Mouse (Mus musculus) liver, embryonic 13.5 days (tissue): ENCODE results near the gene Rasgef1c. TPM values are rescaled to one million over a fixed set of nuclear protein-coding genes. Genes with fewer than 3 reads are reported as not detected.

ENCODE experiments used
- ATAC-seq: fragments of 200-750 bp; cut with Nextera tagmentation; 2 replicates; pipeline ENCODE4 v1.8.0; 2017; ENCODE audit warnings: low read depth, mild to moderate bottlenecking, moderate number of reproducible peaks, moderate library complexity
- DNase-seq: peaks from one replicate; pipeline ENCODE4 v3.0.0; 2022
- H3K27ac ChIP-seq: fragments of 300-500 bp; sonication (generic); 2 replicates; pipeline ENCODE4 v1.5.1; 2015; ENCODE audit warnings: moderate library complexity, mild to moderate bottlenecking, inconsistent platforms
- H3K27me3 ChIP-seq: fragments of 300-500 bp; sonication (generic); 2 replicates; pipeline ENCODE4 v1.6.1; 2015; ENCODE audit warnings: mild to moderate bottlenecking, inconsistent platforms
- H3K36me3 ChIP-seq: fragments of 300-500 bp; sonication (generic); 2 replicates; pipeline ENCODE4 v1.6.1; 2015; ENCODE audit warnings: mild to moderate bottlenecking, inconsistent platforms
- H3K4me1 ChIP-seq: fragments of 300-500 bp; sonication (generic); replicated peaks from 2 replicates; pipeline ENCODE4 v1.6.1; 2015; ENCODE audit warnings: inconsistent platforms
- H3K4me2 ChIP-seq: fragments of 300-500 bp; sonication (generic); 2 replicates; pipeline ENCODE4 v1.6.1; 2015; ENCODE audit warnings: inconsistent platforms, mild to moderate bottlenecking, moderate library complexity
- H3K4me3 ChIP-seq: fragments of 300-500 bp; sonication (generic); replicated peaks from 2 replicates; pipeline ENCODE4 v1.5.1; 2015; ENCODE audit warnings: mild to moderate bottlenecking, inconsistent platforms
- H3K9ac ChIP-seq: fragments of 300-500 bp; sonication (generic); 2 replicates; pipeline ENCODE4 v1.6.1; 2015; ENCODE audit warnings: mild to moderate bottlenecking, inconsistent platforms
- H3K9me3 ChIP-seq: fragments of 300-500 bp; sonication (generic); replicated peaks from 2 replicates; pipeline ENCODE4 v1.6.1; 2016; ENCODE audit warnings: inconsistent platforms
- WGBS: fragments of 180-500 bp; shearing (Covaris S2); methylation state at CpG from one replicate; pipeline ENCODE4 v1.1.7; 2015; ENCODE audit not compliant: insufficient replicate concordance; 5-methylcytosine and 5-hydroxymethylcytosine counted together
- polyA plus RNA-seq: library from polyadenylated mRNA; unstranded; fragments of >200 nt; fragmentation: Nextera tagmentation; extraction: Ambion mirVana; gene quantifications from 2 replicates; pipeline ENCODE4 v1.2.1, GENCODE M21; 2015

Gene Rasgef1c
- polyA plus RNA-seq, 1 experiment from 2014 or later, result not detected

GRCm38 (mm10) chr11:49888469-49888868, 13.2 kb upstream of the Rasgef1c start:
- Histone ChIP-seq H3K9me3 (no peaks in the 10 kb centered on the region), H3K4me3 (no peak overlapping the region), H3K27ac (no peak overlapping the region), H3K36me3 (peaks cover 31% of the 10 kb centered on the region), H3K4me1 (peaks cover 4% of the 10 kb centered on the region; the same call in 1 of the 2 replicates), H3K27me3 (no peaks in the 10 kb centered on the region), H3K9ac (no peak overlapping the region), H3K4me2 (no peak overlapping the region)
- WGBS, result 74% methylated on average over 5 of the region's 5 CpGs
- DNase-seq, result no peak
- no peak for ATAC-seq

DNA sequence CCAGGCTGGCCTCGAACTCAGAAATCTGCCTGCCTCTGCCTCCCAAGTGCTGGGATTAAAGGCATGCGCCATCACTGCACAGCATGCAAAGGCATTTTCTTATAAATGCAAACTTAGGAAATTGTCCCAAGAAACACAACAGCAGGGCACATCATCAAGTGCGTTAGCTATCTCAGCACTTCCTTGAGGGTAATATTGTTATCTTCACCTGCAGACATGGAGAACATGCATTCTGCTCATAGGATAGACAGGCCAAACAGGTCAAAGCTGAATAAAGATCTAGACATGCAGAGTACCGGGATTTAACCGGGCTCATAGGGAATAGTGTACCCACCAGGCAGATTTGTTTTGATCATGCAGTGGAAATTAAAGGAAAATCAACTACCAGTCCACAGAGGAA, 9.6 kb upstream of the Rasgef1c start:
- 56% methylated on average over 5 of the region's 5 CpGs for WGBS

GRCm38 (mm10) chr11:49893806-49894205, 7.8 kb upstream of the Rasgef1c start:
- H3K9ac ChIP-seq, result no peak overlapping the region
- H3K27me3 ChIP-seq, result peaks cover 16% of the 10 kb centered on the region
- no peak overlapping the region for H3K4me3 ChIP-seq
- peaks cover 4% of the 10 kb centered on the region; the same call in 1 of the 2 replicates for H3K36me3 ChIP-seq
- WGBS, result 64% methylated on average over 11 of the region's 11 CpGs
- no peak for ATAC-seq
- H3K4me1 ChIP-seq, result peaks cover 4% of the 10 kb centered on the region; the same call in 1 of the 2 replicates
- H3K4me2 ChIP-seq, result no peak overlapping the region
- no peak for DNase-seq
- H3K27ac ChIP-seq, result no peak overlapping the region
- no peaks in the 10 kb centered on the region for H3K9me3 ChIP-seq

More for the DNA sequence above, 9.6 kb upstream of the Rasgef1c start:
- DNase-seq (no peak), ATAC-seq (no peak)
- no peak overlapping the region for H3K27ac ChIP-seq
- H3K4me3 ChIP-seq, result no peak overlapping the region
- H3K27me3 ChIP-seq, result peaks cover 6% of the 10 kb centered on the region
- no peaks in the 10 kb centered on the region for H3K9me3 ChIP-seq
- no peak overlapping the region for H3K9ac ChIP-seq
- H3K4me2 ChIP-seq, result no peak overlapping the region
- H3K36me3 ChIP-seq, result peaks cover 15% of the 10 kb centered on the region
- peaks cover 4% of the 10 kb centered on the region; the same call in 1 of the 2 replicates for H3K4me1 ChIP-seq

- Histone ChIP-seq H3K9me3 (no peaks in the 10 kb centered on the region), H3K9ac (no peak overlapping the region), H3K4me2 (no peak overlapping the region), H3K27ac (no peak overlapping the region), H3K27me3 (peaks cover 39% of the 10 kb centered on the region), H3K36me3 (no peaks in the 10 kb centered on the region), H3K4me1 (peaks cover 4% of the 10 kb centered on the region; the same call in 1 of the 2 replicates), H3K4me3 (no peak overlapping the region)
- no peak for ATAC-seq
- WGBS, result 17% methylated on average over 6 of the region's 6 CpGs
- no peak for DNase-seq
These were observed 5.6 kb upstream of the Rasgef1c start for GRCm38 (mm10) chr11:49895966-49896590.

GRCm38 (mm10) chr11:49900043-49900442, 1.6 kb upstream of the Rasgef1c start:
- no peak for ATAC-seq
- no peak overlapping the region for H3K9ac ChIP-seq
- no peak overlapping the region for H3K27ac ChIP-seq
- peaks cover 64% of the 10 kb centered on the region for H3K27me3 ChIP-seq
- peaks cover 10% of the 10 kb centered on the region for H3K4me1 ChIP-seq
- H3K36me3 ChIP-seq, result no peaks in the 10 kb centered on the region
- no peaks in the 10 kb centered on the region for H3K9me3 ChIP-seq
- no peak overlapping the region for H3K4me2 ChIP-seq
- WGBS, result 35% methylated on average over 6 of the region's 6 CpGs
- no peak for DNase-seq
- H3K4me3 ChIP-seq, result no peak overlapping the region

DNA sequence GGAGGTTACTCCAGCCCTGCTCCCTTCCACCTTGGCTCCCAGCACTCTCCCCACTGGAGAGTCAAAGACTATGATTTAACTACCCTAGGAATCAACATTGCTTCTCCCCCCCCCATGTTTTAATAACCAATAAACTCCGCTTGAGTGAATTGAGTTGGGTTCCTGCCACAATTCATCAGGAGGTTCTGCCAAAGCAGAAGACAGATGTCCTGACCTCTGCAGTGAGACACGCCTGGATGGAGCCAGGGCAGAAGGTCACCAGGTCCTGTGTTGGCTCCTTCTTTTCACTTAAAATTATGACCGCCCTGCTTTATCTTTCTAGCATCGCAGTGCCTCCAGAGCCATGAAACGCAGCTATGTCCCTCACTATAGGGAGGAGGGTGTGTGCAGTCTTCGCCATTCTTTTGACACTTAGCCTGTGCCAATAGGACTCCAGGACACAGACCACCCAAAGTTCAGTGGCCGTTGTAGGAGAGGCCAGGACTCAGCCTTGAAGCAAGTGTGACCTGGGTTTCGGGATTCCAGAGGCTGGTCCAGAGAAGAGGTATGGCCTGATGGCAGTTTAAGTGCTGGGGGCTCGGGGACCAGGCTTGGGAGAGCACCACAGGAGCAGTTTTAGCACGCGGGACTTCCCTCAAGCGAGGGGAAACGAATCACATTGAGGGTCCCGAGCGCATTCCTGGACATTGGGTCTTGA, 525 bp upstream of the Rasgef1c start:
- WGBS, result 23% methylated on average over 15 of the region's 15 CpGs
- no peak overlapping the region for H3K27ac ChIP-seq
- H3K27me3 ChIP-seq, result peaks cover 61% of the 10 kb centered on the region
- H3K9me3 ChIP-seq, result no peaks in the 10 kb centered on the region
- peak overlapping the region; percentile 65 for H3K4me3 ChIP-seq
- no peak for DNase-seq
- no peaks in the 10 kb centered on the region for H3K36me3 ChIP-seq
- no peak for ATAC-seq
- H3K4me1 ChIP-seq, result peaks cover 10% of the 10 kb centered on the region
- H3K9ac ChIP-seq, result no peak overlapping the region
- peak overlapping the region; percentile 90 for H3K4me2 ChIP-seq

DNA sequence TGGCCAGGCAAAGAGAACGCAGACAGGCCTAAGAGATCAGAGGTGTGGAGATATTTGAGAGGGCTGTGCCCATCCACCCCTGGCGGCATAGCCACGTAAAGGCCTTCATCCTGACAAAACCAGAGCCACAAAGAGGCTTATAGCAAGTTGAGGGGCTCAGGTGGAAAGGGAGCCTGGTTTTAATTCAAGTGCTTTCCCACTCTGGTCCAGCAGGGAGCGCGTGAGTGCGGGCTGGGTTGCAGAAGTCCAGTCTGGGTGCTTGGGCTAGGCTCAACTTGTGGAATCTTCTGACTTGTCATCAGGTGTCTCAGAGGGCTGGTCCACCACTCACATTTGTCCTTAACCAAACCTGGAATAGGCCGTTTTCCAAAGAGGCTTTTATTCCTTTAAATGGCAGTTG, 1.7 kb downstream of the Rasgef1c start:
- Histone ChIP-seq H3K9ac (no peak overlapping the region), H3K36me3 (no peaks in the 10 kb centered on the region), H3K4me1 (peaks cover 10% of the 10 kb centered on the region), H3K27ac (no peak overlapping the region), H3K27me3 (peaks cover 52% of the 10 kb centered on the region), H3K4me3 (no peak overlapping the region), H3K4me2 (no peak overlapping the region), H3K9me3 (no peaks in the 10 kb centered on the region)
- WGBS, result 11% methylated on average over 7 of the region's 7 CpGs
- DNase-seq (no peak), ATAC-seq (no peak)

GRCm38 (mm10) chr11:49918521-49919180, 17.0 kb downstream of the Rasgef1c start:
- H3K27me3 ChIP-seq, result 0 out of 2 replicates have a peak, but pooled peaks cover 18% of the 10 kb centered on the region
- 61% methylated on average over 15 of the region's 15 CpGs for WGBS

GRCm38 (mm10) chr11:49919304-49919703, 17.7 kb downstream of the Rasgef1c start:
- Histone ChIP-seq H3K27me3 (0 out of 2 replicates have a peak, but pooled peaks cover 16% of the 10 kb centered on the region), H3K4me1 (no peaks in the 10 kb centered on the region), H3K4me3 (no peak overlapping the region), H3K36me3 (no peaks in the 10 kb centered on the region), H3K4me2 (no peak overlapping the region), H3K27ac (no peak overlapping the region), H3K9ac (no peak overlapping the region), H3K9me3 (no peaks in the 10 kb centered on the region)
- no peak for DNase-seq
- no peak for ATAC-seq
- WGBS, result 27% methylated on average over 6 of the region's 6 CpGs

More at GRCm38 (mm10) chr11:49918521-49919180, 17.0 kb downstream of the Rasgef1c start:
- DNase-seq (no peak), ATAC-seq (no peak)
- no peak overlapping the region for H3K27ac ChIP-seq
- no peak overlapping the region for H3K4me3 ChIP-seq
- no peaks in the 10 kb centered on the region for H3K36me3 ChIP-seq
- no peaks in the 10 kb centered on the region for H3K4me1 ChIP-seq
- no peak overlapping the region for H3K4me2 ChIP-seq
- H3K9ac ChIP-seq, result no peak overlapping the region
- H3K9me3 ChIP-seq, result no peaks in the 10 kb centered on the region

DNA sequence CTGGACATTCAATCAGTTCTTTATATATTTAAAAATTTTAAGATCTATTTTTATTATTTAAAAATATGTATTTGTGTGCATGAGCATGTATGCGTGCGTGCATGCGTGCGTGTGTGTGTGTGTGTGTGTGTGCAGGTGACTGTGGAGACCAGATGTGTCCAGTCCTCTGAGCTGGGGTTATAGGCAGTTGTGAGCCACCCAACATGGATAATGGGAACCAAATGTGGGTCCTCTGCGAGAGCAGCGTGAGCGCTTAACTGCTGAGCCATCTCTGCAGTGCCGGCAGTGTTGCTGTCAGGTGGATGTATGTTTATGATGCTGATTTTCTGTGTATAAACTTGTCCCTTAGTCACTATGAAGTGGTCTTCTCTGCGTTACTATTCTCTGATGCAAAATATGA, 21.9 kb downstream of the Rasgef1c start:
- Histone ChIP-seq H3K9me3 (no peaks in the 10 kb centered on the region), H3K27ac (no peak overlapping the region), H3K4me1 (peaks cover 5% of the 10 kb centered on the region; the same call in 1 of the 2 replicates), H3K4me3 (no peak overlapping the region), H3K27me3 (0 out of 2 replicates have a peak, but pooled peaks cover 27% of the 10 kb centered on the region), H3K4me2 (no peak overlapping the region), H3K9ac (no peak overlapping the region), H3K36me3 (no peaks in the 10 kb centered on the region)
- no peak for ATAC-seq
- 77% methylated on average over 9 of the region's 9 CpGs for WGBS
- DNase-seq, result no peak

GRCm38 (mm10) chr11:49926183-49926582, 24.5 kb downstream of the Rasgef1c start:
- ATAC-seq, result no peak

More at GRCm38 (mm10) chr11:49926183-49926582, 24.5 kb downstream of the Rasgef1c start:
- Histone ChIP-seq H3K36me3 (no peaks in the 10 kb centered on the region), H3K27me3 (0 out of 2 replicates have a peak, but pooled peaks cover 26% of the 10 kb centered on the region), H3K27ac (no peak overlapping the region), H3K9ac (no peak overlapping the region), H3K4me3 (no peak overlapping the region), H3K4me1 (peaks cover 5% of the 10 kb centered on the region; the same call in 1 of the 2 replicates), H3K9me3 (no peaks in the 10 kb centered on the region), H3K4me2 (no peak overlapping the region)
- DNase-seq, result no peak
- 54% methylated on average over 7 of the region's 7 CpGs for WGBS
